Mouse (Mus musculus) thymus, postnatal 4 days (tissue): ENCODE results near the gene Sprtn.

Source experiments
- DNase-seq: peaks from one replicate; pipeline ENCODE4 v3.0.0; 2021

Sprtn gene

DNA sequence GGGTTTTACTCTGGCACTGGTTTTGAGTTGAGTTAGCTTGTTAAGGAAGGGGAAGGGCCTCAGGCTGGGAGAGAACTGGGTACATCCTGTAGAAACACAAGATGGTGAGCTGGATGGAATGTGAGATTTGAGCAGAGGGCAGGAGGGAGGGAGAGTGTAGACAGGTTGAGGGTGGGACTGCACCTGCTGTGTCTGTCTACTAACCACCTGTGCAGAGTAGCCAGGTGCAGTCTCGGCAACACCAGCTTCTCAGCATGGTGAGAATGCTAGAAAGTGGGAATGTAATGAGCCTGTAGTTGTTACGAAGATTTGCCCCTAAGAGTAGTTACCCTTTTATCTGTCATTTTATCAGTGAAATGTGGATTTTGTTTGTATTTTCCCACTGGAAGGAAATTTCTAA, 7.8 kb downstream of the Sprtn start:
- no peak for DNase-seq

GRCm38 (mm10) chr8:124909936-124910335, 12.2 kb downstream of the Sprtn start:
- no peak for DNase-seq

GRCm38 (mm10) chr8:124910349-124910748, 12.7 kb downstream of the Sprtn start:
- DNase-seq, result no peak

GRCm38 (mm10) chr8:124911938-124912872, 14.5 kb downstream of the Sprtn start:
- DNase-seq, result no peak

DNA sequence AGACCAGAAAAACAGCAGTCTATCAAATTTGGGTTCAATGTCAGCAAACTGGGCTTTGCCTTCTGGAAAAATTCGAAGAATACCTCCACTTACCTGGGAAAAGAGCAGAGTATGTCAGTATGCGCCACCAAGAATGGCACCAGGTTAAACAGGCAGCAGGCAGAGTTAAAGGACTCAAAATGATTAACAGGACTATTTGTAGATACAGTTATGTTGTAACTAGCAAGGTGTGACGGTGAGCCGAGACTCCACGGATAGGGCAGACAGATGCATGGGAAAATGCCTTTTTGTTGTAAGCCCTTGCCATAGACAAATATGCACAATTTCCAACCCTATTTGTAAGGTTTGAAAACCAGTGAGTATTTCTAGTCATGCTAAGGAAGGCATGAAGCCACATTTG, 16.4 kb downstream of the Sprtn start:
- DNase-seq, result no peak

- no peak for DNase-seq
Measured at GRCm38 (mm10) chr8:124917741-124918484, 20.2 kb downstream of the Sprtn start.

DNA sequence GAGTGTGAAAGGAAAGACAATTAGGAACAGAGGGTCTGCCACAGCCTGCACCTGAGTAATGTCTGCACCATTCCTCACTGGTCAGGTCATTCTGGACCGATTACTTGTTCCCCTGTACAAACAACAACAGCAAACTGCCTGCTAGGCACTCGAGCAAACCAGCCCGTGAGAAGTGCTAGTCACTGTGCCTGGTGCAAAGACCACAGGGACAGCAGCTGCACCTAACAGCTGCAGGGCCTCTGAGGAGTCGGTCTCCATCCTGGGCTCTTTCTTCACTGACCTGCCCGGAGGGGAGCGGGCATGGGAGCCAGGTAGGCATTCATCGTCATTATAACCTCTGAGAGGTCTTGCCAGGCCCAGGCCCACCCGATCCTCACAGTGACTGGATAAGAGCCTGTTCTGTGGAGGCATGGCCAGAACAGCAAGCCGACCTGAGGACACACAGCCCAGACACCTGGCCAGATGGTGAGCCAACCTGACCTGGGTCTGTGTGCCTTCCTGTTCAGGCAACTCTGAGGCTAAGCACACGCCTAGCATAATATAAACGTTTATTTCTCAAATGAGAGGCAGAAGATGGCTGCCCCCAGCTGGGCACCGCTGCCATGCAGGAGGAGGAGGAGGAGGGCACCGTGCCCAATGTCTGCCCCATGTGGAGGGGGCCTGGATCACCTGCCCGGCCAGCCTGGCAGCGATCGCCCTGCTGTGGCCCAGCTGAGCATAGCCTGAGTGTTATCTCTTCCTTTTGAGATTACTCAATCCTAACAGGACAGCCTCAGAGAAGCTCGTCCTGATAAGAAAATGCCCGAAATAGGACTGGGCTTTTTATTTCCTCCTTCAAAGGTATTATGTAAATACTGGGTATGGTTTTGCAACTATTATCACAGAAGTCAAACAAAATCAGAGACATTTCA, 23.9 kb downstream of the Sprtn start:
- no peak for DNase-seq

- DNase-seq, result no peak
Measured at GRCm38 (mm10) chr8:124922490-124923089, 24.9 kb downstream of the Sprtn start.

- no peak for DNase-seq
Measured at GRCm38 (mm10) chr8:124923971-124924652, 26.4 kb downstream of the Sprtn start.

- peak; percentile 47 for DNase-seq
Measured at GRCm38 (mm10) chr8:124925544-124926266, 28.0 kb downstream of the Sprtn start.

DNA sequence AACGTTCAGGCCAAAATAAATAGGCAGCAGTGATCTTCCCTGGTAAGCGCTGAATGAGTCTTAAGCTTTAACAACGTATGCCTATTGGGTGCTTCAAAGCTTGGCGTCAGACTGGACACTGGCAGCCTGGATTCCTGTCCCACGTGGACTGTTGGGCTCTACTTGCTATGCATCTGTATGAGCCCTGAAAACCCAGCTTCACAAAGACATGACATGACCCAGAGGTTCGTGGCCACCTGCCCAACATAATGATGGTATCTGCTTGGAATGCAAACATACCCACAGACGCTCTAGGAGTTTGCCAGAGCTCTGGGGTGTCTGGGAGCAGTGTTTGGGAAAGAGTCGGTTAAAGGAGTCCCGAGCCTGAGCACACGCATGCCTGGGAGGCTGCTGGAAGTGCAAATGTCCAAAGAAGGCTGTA, 28.7 kb downstream of the Sprtn start:
- DNase-seq, result no peak

DNA sequence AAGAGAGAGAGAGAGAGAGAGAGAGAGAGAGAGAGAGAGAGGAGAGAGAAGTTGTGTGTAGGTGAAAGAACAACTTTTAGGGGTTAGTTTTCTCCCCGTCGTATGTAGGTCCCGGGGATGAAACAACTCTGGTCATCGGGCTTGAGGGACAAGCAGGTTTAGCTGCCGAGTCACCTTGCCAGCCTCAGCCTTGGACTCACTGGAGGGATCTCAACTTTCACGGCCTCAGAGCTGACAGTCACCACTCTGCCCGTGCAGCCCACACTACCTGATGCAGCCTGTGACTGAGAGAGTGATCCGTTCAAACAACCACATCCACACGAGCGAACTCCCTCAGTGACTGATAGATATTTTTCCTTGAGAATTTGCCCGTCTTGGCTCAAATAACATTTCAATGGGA, 31.3 kb downstream of the Sprtn start:
- DNase-seq, result no peak

- no peak for DNase-seq
Measured at GRCm38 (mm10) chr8:124930086-124930485, 32.4 kb downstream of the Sprtn start.

DNA sequence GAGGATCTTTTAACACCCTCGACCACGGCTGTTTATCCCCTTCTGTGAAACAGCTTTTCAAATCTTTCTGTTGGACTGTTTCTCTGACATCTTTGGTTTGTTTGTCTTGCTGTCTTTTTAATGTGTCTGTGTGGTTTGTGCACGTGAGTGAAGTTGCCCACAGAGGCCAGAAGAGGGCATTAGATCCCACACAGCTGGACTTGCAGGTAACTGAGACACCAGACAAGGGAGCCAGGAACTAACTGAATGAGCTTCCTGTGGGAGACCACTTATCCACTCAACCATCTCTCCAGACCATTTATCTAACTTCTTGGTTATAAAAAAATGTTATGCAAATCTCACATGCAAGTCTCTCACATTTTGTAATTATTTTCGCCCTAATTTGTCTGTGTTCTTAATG, 33.0 kb downstream of the Sprtn start:
- no peak for DNase-seq

DNA sequence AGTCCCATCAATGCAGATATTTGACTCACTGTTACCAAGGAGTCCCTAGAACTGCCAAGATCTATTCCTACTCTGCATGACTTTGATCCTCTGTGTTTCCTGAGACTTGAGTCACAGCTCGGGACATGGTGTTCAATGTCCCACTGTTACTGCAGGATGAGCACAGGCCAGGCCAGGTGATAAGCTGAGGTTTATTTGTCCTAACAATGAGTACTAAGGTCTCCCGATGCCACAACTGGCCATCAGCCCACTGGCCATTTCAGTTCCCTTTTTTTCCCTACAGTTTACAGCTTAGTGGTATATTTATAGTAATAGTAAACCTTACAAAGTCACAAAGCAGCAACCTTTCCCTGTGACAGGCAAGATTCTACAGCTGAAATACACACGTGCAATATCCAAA, 34.7 kb downstream of the Sprtn start:
- no peak for DNase-seq

DNA sequence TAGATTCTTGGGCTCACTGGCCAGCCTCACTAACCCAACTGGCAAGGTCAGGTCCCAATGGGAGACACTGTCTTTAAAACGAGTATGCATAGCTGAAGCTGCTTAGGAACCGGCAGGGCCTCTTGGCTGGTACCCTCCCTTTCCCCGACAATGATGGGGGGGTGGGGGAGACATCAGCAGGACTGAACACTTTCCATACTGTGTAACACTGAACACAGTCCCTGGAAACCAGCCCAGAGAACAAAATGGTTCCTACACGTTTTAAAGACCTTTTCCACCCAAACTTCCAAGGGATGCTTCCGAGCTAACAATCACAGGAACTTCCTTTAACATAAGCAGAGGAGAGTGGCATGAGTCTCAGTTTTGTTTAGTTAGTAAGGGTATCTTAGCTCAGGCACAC, 37.4 kb downstream of the Sprtn start:
- no peak for DNase-seq

- no peak for DNase-seq
Measured at GRCm38 (mm10) chr8:124936699-124937098, 39.0 kb downstream of the Sprtn start.

GRCm38 (mm10) chr8:124937293-124937692, 39.6 kb downstream of the Sprtn start:
- DNase-seq, result no peak

GRCm38 (mm10) chr8:124943801-124944200, 46.1 kb downstream of the Sprtn start:
- DNase-seq, result no peak

- no peak for DNase-seq
Measured at GRCm38 (mm10) chr8:124944406-124944805, 46.7 kb downstream of the Sprtn start.
